Mouse (Mus musculus) spleen, adult 12 weeks (tissue): ENCODE results near the gene Hes7.

ENCODE experiments used
- DNase-seq: peaks from one replicate; pipeline ENCODE4 v3.0.0; 2022; ENCODE audit warnings: low spot score

Hes7 gene

DNA sequence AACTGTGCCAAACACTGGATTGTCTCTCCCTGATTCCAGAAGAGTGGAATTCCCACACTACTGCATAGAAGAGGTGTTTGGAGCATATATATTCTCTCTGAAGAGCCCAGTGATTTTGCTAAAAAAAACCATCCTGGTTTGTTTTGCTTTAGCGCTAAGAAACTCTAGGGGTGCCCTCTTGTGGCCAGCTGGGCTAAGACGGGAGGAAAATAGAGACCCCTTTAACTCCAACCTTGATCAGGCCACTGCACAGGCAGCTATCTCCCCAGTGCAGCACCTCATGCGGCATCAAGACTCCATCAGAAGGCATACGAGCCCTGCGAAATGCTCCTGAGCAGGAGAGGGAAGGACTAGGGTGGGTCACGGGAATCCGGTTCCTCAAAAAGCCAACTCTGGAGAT, 30.2 kb downstream of the Hes7 start:
- DNase-seq: peak; percentile 21

DNA sequence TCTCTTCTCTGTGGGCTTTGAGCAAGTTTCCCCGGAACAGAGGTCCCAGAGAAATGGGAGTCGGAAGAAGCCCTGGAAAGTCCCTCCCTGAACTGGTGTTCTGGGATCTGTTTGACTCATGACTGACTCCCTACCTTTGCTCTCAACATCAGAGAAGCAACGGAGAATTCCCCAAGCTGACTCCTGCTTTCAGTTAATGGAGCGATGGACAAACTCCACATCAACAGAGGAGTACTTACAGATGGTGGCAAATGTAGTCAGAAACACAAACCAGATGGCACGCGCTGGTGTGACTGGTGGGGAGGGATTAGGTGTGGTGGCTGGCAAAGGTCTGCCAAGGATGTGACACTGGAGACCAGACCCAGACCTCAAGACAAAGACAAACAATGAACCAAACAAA, 30.8 kb downstream of the Hes7 start:
- DNase-seq: no peak

DNA sequence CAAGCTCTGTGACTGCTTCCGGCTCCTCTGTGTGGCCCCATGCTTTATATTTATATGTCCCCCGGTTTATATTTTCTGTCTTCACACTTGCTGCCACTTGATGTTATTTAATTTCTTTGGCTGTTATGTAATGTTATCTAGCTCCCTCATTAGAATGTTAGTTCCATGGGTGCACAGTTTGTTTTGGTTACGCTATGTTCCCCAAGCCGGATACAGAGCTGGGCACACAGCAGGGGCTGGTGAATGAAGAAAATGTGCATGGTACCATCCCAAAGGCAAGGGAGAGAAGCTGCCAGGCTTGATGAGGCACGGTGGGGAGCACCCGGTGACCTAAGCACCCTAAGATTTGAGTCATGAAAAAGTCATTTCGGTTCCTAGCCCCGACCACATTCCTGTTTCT, 33.6 kb downstream of the Hes7 start:
- DNase-seq: no peak

DNA sequence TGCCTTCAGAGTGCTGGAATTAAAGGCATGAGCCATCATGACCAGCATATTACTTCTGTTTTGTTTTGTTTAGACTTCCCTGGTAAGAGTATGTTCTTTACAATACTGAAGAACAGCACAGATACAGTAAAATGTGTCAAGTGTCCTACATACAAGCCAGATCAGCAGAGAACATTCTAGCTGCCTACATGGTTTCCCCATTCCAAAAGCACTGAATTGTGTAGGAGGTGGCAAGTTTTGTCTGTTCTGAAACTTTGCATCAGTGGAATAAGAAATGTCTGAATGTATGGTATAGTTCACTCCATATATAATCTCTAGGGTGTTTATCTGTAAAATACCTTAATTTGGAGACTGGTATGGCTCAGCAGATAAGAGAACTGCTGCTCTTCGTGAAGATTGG, 35.1 kb downstream of the Hes7 start:
- no peak for DNase-seq

DNA sequence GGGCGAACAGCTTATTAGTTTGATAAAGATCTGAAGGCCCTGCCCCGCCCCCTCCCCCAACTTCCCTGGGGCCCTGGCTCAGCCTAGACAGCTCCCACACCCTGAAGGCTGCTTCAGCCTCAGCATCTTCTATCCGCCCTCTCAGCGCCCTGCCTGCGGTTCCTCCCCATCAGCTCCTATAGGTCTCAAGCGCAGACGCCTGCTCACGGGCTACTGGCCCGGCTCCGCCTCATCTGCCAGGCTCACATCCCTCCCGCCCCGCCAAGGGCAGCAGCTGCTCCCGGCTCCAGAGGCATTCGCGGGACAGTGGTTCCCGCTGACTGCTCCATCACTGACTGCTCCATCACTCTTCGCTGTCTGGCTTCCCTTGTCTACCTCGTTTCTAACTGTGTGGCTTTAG, 36.6 kb downstream of the Hes7 start, which contains the start of gene Alox12b:
Gene Alox12b, plus strand, starts transcription at position 190 of the 400 bp plus-strand sequence.
- DNase-seq: no peak

DNA sequence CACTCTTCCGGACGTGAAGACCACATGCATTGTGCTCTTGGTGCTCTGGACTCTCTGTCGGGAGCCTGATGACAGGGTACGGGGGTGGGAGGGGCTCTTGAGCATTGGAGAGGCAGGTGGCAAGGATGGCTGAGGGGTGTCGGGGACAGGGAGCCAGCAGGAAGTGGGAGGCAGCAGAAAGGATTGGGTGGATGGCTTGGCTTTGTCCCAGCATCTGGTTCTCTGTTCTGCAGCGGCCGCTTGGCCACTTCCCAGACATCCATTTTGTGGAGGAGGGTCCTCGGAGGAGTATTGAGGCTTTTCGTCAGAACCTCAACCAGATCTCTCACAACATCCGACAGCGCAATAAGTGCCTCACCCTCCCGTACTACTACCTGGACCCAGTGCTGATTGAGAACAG, 49.1 kb downstream of the Hes7 start:
- no peak for DNase-seq

DNA sequence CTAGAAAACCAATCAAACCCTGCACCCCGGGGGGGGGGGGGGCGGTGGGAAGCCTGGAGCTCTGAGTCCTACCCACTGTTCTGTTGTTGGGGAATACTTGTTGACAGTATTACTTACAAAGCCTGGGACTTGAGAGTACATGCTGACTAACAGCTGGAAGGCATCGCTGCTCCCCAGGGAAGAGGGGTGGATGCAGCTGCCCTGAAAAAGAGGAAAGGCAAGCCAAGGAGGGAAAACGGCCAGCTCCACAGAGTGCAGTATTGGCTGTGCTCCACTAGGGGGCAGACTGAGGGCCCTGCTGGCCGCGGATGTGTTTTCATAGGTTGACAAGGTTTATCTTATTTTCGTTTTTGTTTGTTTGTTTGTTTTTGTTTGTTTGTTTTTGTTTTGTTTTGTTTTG, 51.4 kb downstream of the Hes7 start:
- no peak for DNase-seq

DNA sequence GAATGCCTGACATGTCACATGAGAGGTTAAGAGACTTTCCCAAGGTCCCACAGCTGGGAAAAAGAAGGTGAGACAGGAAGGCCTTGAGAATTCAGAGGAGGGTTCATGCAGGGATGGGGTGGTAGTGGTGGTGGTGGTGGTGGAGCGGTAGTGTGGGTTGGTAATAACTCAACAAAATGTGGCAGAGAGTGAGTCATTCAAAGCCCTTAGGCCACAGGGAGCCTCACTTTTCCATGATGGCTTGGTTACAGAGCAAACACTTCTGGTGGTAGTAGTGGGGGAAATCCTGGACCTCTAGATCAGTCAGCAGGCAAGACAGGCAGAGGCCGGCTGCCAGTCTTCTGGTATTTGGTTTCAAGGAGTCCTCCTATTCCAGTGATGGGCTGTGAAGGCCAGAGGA, 52.4 kb downstream of the Hes7 start:
- DNase-seq: no peak
